Mouse (Mus musculus): ENCODE measurements around the gene Psen1. TPM values are rescaled to one million over a fixed set of nuclear protein-coding genes. Genes with fewer than 3 reads are reported as not detected.

The Psen1 gene
- polyA plus RNA-seq, 1 experiment from 2014 or later: 98.6 TPM

DNA sequence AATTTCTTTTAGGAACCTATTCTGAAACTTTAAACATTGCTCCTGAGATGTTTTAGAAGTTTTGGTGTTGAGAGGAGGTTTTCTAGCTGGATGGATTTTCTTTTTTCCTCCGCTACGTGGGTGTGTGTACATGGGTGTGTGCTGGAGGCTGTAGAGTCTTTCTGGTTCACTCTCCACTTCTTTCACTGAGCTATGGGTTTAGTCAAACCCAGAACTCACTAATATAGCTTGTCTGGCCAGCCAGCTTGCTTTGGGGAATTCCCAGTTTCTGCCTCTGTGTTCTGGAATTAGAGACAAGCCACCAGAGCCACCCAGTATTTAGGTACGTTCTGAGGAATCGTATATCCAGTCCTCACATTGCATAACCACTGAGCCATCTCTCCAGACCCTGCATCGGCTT is 6.1 kb downstream of the Psen1 start:
- Histone ChIP-seq H3K4me2 (ENCODE audit: low read depth, low read length) (no peak overlapping the region), H3K27ac (ENCODE audit: low read length) (no peak overlapping the region), H3K4me1 (ENCODE audit: control insufficient read depth, insufficient read depth, low read length) (peaks cover 51% of the 10 kb centered on the region), H3K36me3 (ENCODE audit: control insufficient read depth, insufficient read depth, low read length) (no peaks in the 10 kb centered on the region), H3K9me3 (ENCODE audit: control insufficient read depth, low read length) (no peaks in the 10 kb centered on the region), H3K4me3 (ENCODE audit: low read length) (no peak overlapping the region), H3K9ac (ENCODE audit: low read depth, low read length) (no peak overlapping the region), H3K27me3 (replicated peaks; ENCODE audit: control insufficient read depth, insufficient read depth, low read length) (no peaks in the 10 kb centered on the region)
- ATAC-seq: no peak
- WGBS: 83% methylated on average over 5 of the region's 5 CpGs

DNA sequence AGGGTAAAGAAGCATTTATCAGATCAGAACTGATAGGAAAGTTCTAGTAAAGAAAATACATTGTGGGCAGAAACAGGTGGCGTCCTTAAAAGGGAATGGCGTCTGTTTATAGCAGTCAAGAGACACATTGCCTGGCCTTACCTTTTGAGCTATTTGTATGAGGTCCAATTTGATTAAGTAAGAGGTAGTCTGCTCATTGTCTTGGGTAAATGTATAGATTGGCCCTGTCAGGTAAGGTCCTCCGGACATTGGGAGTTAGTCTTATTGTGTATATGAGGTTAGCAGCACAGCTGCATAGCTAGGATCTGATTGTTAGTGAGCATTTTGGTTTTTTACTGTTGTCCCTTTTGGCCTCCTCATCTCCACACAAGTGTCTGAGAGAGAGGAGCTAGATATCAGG is 6.7 kb downstream of the Psen1 start:
- 73% methylated on average over 3 of the region's 3 CpGs for WGBS
- no peak for ATAC-seq
- H3K27ac ChIP-seq (ENCODE audit: low read length): no peak overlapping the region; the same call in 1 of the 2 replicates

DNA sequence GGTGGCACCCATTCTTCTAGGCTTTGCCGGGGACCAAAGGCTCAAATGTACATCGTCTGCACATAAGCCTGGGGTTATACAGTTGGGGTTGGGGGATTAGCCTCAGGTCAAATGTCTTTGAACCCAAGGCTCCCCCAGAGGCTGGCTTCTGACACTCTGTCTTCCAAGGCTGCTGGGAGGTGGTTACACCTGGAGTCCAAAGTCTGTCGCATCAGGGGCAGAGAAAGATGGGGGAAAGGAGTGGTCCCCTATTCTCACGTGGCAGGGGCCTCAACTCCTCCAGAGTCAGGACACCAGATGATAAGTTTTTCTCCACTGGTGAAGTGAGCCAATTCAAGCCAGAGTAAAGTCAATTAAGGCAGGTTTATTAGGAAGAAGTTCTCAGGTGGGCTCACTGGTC is 10.7 kb downstream of the Psen1 start:
- no peaks in the 10 kb centered on the region for H3K27me3 ChIP-seq (replicated peaks; ENCODE audit: control insufficient read depth, insufficient read depth, low read length)
- ATAC-seq: peak; percentile 62; the same call in 1 of the 2 replicates
- H3K4me3 ChIP-seq (ENCODE audit: low read length): no peak overlapping the region
- H3K9me3 ChIP-seq (ENCODE audit: control insufficient read depth, low read length): no peaks in the 10 kb centered on the region
- H3K36me3 ChIP-seq (ENCODE audit: control insufficient read depth, insufficient read depth, low read length): no peaks in the 10 kb centered on the region
- H3K4me2 ChIP-seq (ENCODE audit: low read depth, low read length): no peak overlapping the region
- WGBS: 71% methylated on average over 4 of the region's 4 CpGs
- H3K9ac ChIP-seq (ENCODE audit: low read depth, low read length): no peak overlapping the region
- H3K27ac ChIP-seq (ENCODE audit: low read length): no peak overlapping the region; the same call in 1 of the 2 replicates
- H3K4me1 ChIP-seq (ENCODE audit: control insufficient read depth, insufficient read depth, low read length): peaks cover 25% of the 10 kb centered on the region

More for the DNA sequence above, 6.7 kb downstream of the Psen1 start:
- no peak overlapping the region for H3K4me2 ChIP-seq (ENCODE audit: low read depth, low read length)
- H3K9ac ChIP-seq (ENCODE audit: low read depth, low read length): no peak overlapping the region
- H3K36me3 ChIP-seq (ENCODE audit: control insufficient read depth, insufficient read depth, low read length): no peaks in the 10 kb centered on the region
- H3K4me1 ChIP-seq (ENCODE audit: control insufficient read depth, insufficient read depth, low read length): peaks cover 52% of the 10 kb centered on the region
- no peak overlapping the region for H3K4me3 ChIP-seq (ENCODE audit: low read length)
- no peaks in the 10 kb centered on the region for H3K27me3 ChIP-seq (replicated peaks; ENCODE audit: control insufficient read depth, insufficient read depth, low read length)
- no peaks in the 10 kb centered on the region for H3K9me3 ChIP-seq (ENCODE audit: control insufficient read depth, low read length)

DNA sequence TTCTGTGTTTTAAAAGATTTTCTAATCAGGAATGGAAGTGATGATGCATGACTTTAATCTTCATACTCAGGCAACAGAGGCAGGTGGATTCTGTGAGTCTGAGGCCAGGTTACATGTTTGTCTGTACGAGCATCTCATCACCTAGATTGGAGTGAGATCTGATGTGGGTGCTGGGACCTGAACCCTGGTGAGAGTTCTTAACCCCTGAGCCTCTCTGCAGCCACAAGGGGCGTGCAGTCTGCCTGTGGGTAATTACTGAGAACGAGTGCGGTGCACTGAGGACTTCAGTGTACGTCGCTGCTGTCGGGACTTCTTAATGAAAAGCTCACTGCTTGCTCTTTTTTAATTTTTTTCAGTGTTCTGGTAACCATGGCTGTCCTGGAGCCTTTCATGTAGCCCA is 13.7 kb downstream of the Psen1 start:
- H3K4me1 ChIP-seq (ENCODE audit: control insufficient read depth, insufficient read depth, low read length): peaks cover 13% of the 10 kb centered on the region
- ATAC-seq: no peak
- H3K9me3 ChIP-seq (ENCODE audit: control insufficient read depth, low read length): no peaks in the 10 kb centered on the region
- H3K9ac ChIP-seq (ENCODE audit: low read depth, low read length): no peak overlapping the region
- H3K36me3 ChIP-seq (ENCODE audit: control insufficient read depth, insufficient read depth, low read length): no peaks in the 10 kb centered on the region
- 93% methylated on average over 7 of the region's 7 CpGs for WGBS
- H3K4me2 ChIP-seq (ENCODE audit: low read depth, low read length): no peak overlapping the region
- H3K27ac ChIP-seq (ENCODE audit: low read length): no peak overlapping the region
- no peak overlapping the region for H3K4me3 ChIP-seq (ENCODE audit: low read length)
- H3K27me3 ChIP-seq (replicated peaks; ENCODE audit: control insufficient read depth, insufficient read depth, low read length): no peaks in the 10 kb centered on the region

DNA sequence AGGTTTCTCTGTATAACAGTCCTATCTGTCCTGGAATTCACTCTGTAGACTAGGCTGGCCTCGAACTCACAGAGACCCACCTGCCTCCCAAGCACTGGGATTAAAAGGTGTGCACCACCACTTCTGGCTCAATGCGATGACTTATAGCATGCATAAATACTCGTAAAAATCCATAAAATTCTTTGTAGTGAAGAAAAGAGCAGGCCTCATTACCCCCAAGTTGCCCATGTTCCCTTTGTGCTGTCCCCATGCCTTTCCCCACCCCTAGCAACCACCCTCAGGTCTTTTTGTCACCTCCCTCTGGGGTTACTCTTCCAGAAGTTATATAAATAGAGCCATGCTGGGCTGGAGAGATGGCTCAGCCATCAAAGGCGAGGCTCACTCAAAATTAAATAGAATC is 14.8 kb downstream of the Psen1 start:
- Histone ChIP-seq H3K36me3 (ENCODE audit: control insufficient read depth, insufficient read depth, low read length) (no peaks in the 10 kb centered on the region), H3K4me3 (ENCODE audit: low read length) (no peak overlapping the region), H3K27ac (ENCODE audit: low read length) (no peak overlapping the region), H3K9ac (ENCODE audit: low read depth, low read length) (no peak overlapping the region), H3K9me3 (ENCODE audit: control insufficient read depth, low read length) (no peaks in the 10 kb centered on the region), H3K27me3 (replicated peaks; ENCODE audit: control insufficient read depth, insufficient read depth, low read length) (no peaks in the 10 kb centered on the region), H3K4me2 (ENCODE audit: low read depth, low read length) (no peak overlapping the region), H3K4me1 (ENCODE audit: control insufficient read depth, insufficient read depth, low read length) (peaks cover 19% of the 10 kb centered on the region)
- ATAC-seq: no peak
- 81% methylated on average over 4 of the region's 4 CpGs for WGBS

DNA sequence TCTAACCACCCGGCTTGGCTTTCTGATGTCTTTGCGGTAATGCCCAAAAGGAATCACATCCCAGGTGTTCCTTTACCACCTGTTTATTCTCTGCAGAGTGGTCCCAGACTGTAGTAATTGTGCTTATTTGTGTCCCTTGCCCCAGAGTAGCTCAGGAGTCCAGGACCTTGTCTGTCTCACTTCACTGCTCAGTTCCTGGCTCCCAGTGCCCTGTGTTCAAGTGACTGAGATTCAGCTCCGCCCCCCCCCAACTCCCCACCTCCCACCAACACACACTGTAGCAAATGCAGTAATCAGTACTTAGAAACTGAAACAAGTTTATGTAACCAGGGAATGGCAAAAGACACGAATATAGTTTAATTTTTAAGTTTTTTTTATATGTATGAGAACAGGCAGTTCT is 19.0 kb downstream of the Psen1 start:
- 76% methylated on average over 4 of the region's 4 CpGs for WGBS
- no peaks in the 10 kb centered on the region for H3K9me3 ChIP-seq (ENCODE audit: control insufficient read depth, low read length)
- H3K4me3 ChIP-seq (ENCODE audit: low read length): no peak overlapping the region
- H3K27me3 ChIP-seq (replicated peaks; ENCODE audit: control insufficient read depth, insufficient read depth, low read length): no peaks in the 10 kb centered on the region
- H3K4me1 ChIP-seq (ENCODE audit: control insufficient read depth, insufficient read depth, low read length): peaks cover 6% of the 10 kb centered on the region
- no peak for ATAC-seq
- H3K9ac ChIP-seq (ENCODE audit: low read depth, low read length): no peak overlapping the region
- no peaks in the 10 kb centered on the region; the same call in 1 of the 2 replicates for H3K36me3 ChIP-seq (ENCODE audit: control insufficient read depth, insufficient read depth, low read length)
- H3K4me2 ChIP-seq (ENCODE audit: low read depth, low read length): no peak overlapping the region
- H3K27ac ChIP-seq (ENCODE audit: low read length): peak overlapping the region; percentile 95

DNA sequence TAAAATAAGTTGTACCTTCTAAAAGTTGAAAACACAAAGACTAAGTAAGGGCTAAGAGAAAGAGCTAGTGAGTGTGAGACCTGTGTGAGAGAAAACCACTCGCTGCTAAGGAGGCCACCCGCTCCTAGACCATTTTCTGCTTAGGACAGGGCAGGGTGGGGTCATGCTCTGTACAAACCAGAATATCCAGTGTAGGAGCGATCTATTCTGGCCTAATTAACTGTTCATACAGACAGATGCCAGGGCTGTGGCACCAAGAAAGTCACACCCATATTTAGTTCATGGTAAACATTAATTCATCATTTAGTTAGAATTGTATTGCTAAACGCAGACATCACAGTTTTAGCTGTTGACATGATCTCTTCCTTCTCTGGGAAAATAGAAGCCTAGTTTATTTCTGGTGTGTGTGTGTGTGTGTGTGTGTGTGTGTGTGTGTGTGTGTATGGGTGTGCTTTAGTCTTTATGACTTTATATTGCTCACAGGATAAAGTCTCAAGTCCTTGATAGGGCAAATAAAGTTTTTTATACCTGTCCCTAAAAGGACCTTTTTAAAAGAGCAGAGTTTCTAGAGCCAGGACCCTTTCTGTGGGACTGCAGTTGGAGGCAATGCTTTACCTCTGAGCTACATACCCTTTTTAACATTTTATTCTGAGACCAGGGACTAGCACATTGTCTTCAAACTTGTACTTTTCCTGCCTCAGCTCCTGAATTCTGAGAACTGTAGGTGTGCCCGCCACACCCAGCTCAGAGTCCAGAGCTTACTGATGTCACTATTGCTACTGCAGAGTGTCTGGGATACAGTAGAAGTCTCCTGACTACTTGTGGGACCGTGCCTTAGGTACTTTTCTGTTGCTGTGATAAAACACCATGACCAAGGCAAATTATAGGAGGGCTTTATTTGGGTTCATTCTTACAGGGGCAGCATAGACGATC is 20.5 kb downstream of the Psen1 start:
- WGBS: 55% methylated on average over 7 of the region's 7 CpGs
- no peak overlapping the region; the same call in 1 of the 2 replicates for H3K9ac ChIP-seq (ENCODE audit: low read depth, low read length)
- peak overlapping the region; percentile 95 for H3K27ac ChIP-seq (ENCODE audit: low read length)
- no peaks in the 10 kb centered on the region; the same call in none of the 2 replicates for H3K36me3 ChIP-seq (ENCODE audit: control insufficient read depth, insufficient read depth, low read length)
- H3K9me3 ChIP-seq (ENCODE audit: control insufficient read depth, low read length): no peaks in the 10 kb centered on the region
- no peak overlapping the region; the same call in 1 of the 2 replicates for H3K4me3 ChIP-seq (ENCODE audit: low read length)
- H3K4me1 ChIP-seq (ENCODE audit: control insufficient read depth, insufficient read depth, low read length): peaks cover 6% of the 10 kb centered on the region
- no peaks in the 10 kb centered on the region for H3K27me3 ChIP-seq (replicated peaks; ENCODE audit: control insufficient read depth, insufficient read depth, low read length)
- ATAC-seq: peak; percentile 94
- peak overlapping the region; percentile 1; the same call in 1 of the 2 replicates for H3K4me2 ChIP-seq (ENCODE audit: low read depth, low read length)

DNA sequence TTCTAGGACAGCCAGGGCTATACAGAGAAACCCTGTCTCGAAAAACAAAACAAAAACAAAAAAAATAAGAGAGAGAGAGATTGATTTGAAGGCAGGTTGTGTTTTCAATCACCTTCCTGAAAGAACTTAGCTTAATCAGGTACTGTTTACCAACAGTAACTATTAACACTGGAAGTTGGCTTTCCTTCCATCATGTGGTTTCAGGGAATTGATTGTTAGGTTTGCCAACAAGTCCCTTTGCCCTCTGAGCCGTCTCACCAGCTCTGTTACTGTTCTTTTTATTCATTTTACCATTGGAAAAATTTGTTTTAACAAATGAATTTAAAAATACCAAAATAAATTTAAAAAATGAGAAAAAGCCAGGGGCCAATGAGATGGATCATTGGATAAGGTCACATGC is 22.0 kb downstream of the Psen1 start:
- Histone ChIP-seq H3K9ac (ENCODE audit: low read depth, low read length) (no peak overlapping the region), H3K27ac (ENCODE audit: low read length) (peak overlapping the region; percentile 95; the same call in 1 of the 2 replicates), H3K4me1 (ENCODE audit: control insufficient read depth, insufficient read depth, low read length) (peaks cover 6% of the 10 kb centered on the region), H3K36me3 (ENCODE audit: control insufficient read depth, insufficient read depth, low read length) (no peaks in the 10 kb centered on the region; the same call in none of the 2 replicates), H3K27me3 (replicated peaks; ENCODE audit: control insufficient read depth, insufficient read depth, low read length) (no peaks in the 10 kb centered on the region), H3K4me3 (ENCODE audit: low read length) (no peak overlapping the region), H3K4me2 (ENCODE audit: low read depth, low read length) (no peak overlapping the region), H3K9me3 (ENCODE audit: control insufficient read depth, low read length) (no peaks in the 10 kb centered on the region)
- WGBS: 79% methylated on average over 2 of the region's 2 CpGs
- no peak for ATAC-seq

DNA sequence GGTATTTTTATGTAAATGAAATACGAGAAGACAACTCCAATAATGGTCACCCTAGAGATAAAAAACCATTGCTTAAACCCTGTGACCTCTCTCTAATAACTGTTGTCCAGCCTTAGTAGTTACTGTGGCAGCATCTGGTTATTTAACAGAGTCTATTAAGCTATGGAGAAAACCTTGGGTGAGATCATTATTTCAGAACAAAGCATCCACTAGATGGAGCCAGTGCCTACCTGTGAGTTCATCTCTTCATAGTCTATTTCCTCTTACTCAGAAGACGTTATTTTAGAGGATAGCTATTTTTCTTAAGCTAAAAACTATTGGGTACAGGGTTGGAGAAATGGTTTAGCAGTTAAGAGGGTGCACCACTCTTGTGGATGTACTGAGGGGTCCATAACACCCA is 25.8 kb downstream of the Psen1 start:
- 41% methylated on average over 2 of the region's 2 CpGs for WGBS

More for the DNA sequence above, 25.8 kb downstream of the Psen1 start:
- H3K4me3 ChIP-seq (ENCODE audit: low read length): no peak overlapping the region
- ATAC-seq: peak; percentile 38; the same call in 1 of the 2 replicates
- H3K4me1 ChIP-seq (ENCODE audit: control insufficient read depth, insufficient read depth, low read length): no peaks in the 10 kb centered on the region
- H3K9me3 ChIP-seq (ENCODE audit: control insufficient read depth, low read length): no peaks in the 10 kb centered on the region
- H3K9ac ChIP-seq (ENCODE audit: low read depth, low read length): no peak overlapping the region
- H3K27ac ChIP-seq (ENCODE audit: low read length): no peak overlapping the region
- H3K36me3 ChIP-seq (ENCODE audit: control insufficient read depth, insufficient read depth, low read length): peaks cover 9% of the 10 kb centered on the region
- H3K4me2 ChIP-seq (ENCODE audit: low read depth, low read length): no peak overlapping the region
- no peaks in the 10 kb centered on the region for H3K27me3 ChIP-seq (replicated peaks; ENCODE audit: control insufficient read depth, insufficient read depth, low read length)

All from intestine, embryonic 16.5 days (tissue).